Mouse (Mus musculus): Measurements from ENCODE around the gene Gm42420.
A peak's percentile ranks its signal among the peaks of the same experiment; 100 is the strongest.

Gm42420 gene

DNA sequence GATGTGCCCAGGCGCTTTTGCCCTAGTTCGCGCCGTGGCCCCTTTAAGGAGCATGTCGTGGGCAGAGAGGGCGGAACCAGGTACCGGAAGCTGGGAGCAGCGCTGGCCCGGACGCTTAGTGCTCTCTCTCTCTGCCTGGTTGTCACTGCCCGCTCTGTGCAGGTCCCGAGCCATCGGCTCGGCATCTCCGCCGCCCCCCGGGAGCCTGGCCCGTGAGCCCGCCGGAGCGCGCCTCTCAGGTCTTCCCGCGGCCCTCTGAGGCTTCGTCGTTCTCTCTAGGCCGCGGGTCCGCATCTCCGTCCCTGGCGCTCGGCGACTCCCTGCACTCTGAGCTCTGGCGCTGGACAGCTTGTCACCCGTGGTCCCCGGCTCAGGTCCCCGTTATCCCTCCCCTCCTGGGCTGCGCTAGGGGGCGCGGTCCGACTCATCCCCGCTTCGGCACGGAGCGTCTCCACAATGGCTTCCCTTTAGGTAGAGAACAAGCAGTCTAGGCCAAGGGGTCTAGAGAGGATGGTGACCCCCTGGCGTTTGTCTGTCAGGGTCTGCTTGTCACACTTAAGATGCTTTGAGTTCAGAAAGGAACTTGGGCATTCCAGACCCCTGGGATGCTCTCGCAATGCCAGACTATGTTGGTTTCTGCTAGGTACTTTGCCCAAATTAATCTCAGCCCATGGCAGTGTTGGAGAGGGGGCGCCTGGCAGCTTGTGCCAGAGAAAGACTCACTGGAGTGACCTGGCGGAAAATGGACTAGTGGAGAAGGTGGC is 11.6 kb upstream of the Gm42420 start, which contains the start of gene Adck2:
Gene Adck2 (plus strand): TSS at position 83 of the 764 bp plus-strand sequence.
- DNase-seq (ENCODE audit: low read depth, low spot score): peak; percentile 80

- DNase-seq (ENCODE audit: low read depth, low spot score): no peak
Measured at GRCm38 (mm10) chr6:39574555-39574869, 11.0 kb upstream of the Gm42420 start.

DNA sequence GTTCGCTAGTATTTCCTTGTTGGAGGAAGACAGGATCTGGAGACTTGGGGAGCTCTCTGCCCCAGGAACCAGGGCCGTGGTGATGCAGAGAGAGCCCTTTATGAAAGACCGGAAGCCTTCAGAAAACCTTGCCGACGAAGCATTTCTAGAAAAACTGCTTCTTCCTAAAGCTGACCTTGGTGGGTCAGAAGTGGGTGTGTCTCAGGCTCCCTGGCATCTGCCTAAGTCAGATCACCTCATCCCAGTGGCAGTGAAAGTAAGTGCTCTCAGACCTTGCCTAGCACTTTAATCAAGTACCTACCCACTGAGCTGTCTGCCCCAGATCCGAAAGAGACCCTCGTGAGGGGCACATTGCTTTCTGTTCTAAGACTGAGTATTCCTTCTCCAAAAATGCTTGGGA is 10.6 kb upstream of the Gm42420 start:
- no peak for DNase-seq (ENCODE audit: low read depth, low spot score)

GRCm38 (mm10) chr6:39579552-39579951 is 6.0 kb upstream of the Gm42420 start:
- DNase-seq (ENCODE audit: low read depth, low spot score): peak; percentile 29

DNA sequence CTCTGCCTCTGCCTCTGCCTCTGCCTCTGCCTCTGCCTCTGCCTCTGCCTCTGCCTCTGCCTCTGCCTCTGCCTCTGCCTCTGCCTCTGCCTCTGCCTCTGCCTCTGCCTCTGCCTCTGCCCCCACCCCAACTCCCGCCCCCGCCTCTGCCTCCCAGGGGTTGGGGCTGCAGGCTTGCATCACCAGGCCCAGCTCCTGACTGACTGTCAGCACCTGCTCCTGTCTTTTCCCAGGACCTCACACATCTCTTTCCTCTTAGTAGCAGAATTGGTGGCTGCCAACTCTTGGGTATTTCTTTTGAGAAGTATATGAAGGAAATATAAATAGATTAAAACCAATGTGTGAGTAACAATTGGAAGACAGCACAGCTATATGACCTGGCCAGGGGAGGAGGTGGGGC is 5.0 kb upstream of the Gm42420 start:
- no peak for DNase-seq (ENCODE audit: low read depth, low spot score)

DNA sequence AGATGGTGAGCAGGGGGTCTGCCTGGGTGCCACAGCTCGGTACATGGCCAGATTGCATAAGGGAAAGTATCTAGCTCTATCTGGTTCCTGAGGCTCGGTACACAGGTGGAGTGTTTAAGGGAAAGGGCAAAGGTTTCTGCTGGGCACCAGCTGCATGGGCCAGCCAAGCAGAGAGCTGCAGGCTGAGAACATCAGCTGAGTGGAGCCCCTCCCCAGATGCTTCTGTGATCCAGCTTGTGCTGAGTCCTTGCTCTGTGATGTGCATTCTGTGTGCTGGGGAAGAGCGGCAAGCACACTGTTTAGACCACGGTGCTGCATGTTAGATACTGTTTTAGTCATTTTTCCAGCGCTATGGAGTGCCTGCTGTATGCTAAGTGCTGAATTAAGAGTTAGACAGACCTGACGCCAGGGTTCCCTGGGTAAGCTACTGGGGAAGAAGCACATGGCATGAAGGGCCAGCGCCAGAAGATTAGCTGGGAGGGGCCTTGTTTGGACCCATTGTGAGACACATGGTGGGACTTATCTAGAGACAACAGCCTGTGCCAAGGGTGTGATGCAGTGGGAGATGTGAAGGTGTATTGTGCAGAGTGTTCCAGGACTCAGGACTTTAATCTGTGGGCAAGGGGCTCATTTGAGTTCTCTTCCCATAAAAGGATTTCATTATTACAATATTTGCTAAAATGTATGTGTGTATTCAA is 4.3 kb upstream of the Gm42420 start:
- DNase-seq (ENCODE audit: low read depth, low spot score): no peak

- no peak for DNase-seq (ENCODE audit: low read depth, low spot score)
Measured at GRCm38 (mm10) chr6:39591481-39591880, 5.9 kb downstream of the Gm42420 start.

DNA sequence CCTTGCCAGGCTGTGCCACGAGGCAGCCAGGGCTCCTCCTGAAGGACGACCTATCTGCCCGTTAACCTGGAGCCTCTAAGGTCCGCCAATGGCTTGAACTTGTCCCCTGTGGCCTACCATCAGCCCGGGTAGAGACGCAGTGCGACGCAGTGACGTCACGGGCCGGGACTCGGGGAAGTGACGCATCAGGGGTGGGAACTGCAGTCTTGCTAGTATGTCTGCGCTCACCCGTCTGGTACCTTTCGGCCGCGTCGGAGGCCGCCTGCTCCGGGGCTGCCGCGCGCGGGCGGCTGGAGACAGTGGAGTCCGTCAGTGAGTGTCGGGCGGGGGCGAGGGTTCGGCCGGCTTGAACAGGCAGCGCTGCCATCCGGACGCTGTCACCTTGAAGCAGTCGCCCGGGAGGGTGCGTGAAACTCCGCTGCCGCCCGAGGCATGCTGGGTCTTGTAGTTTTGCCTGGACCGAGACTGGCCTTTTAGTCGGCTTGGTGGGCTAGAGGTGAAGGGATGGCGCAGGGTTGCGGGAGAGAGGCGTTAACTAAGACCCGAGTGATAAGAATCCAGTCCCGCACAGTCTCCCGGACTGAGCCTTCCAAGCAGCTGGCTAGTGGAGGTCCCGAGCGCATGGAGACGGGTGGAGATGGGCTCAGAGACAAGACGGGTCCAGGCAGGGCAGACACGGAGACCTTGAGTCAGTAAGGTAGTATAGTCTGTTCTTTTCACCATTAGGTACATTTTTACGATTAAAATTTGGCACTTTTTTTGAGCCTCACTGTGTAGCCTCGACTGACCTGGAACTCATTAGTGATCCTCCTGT is 7.1 kb downstream of the Gm42420 start, which contains the start of gene Ndufb2:
Gene Ndufb2 (plus strand): TSS at position 174 of the 814 bp plus-strand sequence.
- DNase-seq (ENCODE audit: low read depth, low spot score): peak; percentile 97

DNA sequence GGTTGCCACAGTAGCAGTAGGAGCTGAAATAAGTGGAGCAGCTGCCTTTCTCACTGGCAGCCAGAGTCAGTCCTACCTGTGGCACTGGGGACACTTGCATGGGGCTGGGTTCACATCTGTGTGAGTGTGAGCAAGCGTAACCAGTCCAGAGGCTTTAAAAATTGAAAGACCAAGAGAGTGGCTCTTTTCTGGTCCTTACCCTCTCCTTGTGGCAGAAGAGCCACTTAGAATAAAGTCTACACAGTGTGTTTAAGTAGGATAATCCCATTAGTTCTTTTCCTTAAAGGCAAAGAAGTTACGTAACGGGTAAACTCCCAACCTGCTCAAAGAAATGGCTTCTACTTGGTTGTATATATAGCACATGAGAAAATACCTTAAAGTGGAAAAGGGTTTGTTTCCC is 15.3 kb downstream of the Gm42420 start:
- DNase-seq (ENCODE audit: low read depth, low spot score): no peak

- no peak for DNase-seq (ENCODE audit: low read depth, low spot score)
Measured at GRCm38 (mm10) chr6:39601828-39602227, 16.3 kb downstream of the Gm42420 start.

GRCm38 (mm10) chr6:39604565-39604964 is 19.0 kb downstream of the Gm42420 start:
- DNase-seq (ENCODE audit: low read depth, low spot score): no peak

- no peak for DNase-seq (ENCODE audit: low read depth, low spot score)
Measured at GRCm38 (mm10) chr6:39606056-39606455, 20.5 kb downstream of the Gm42420 start.

DNA sequence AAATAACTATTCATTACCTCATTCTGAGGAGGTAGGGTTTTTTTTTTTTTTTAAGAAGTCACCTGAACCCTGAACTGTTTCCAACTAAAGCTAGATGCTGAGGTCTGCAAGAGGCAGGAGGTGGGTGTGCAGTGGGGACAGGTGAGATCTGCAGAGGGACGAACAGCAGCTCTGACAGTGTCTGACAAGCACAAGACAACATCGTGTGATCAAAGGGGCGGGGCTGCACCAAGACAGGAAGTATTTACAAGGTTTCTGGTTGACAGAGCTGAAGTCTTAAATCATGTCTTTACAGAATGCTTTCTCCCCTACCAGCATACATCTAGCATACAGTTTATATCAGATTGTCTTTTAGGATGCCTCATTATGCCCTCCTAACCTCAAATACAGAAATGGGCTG is 21.3 kb downstream of the Gm42420 start:
- DNase-seq (ENCODE audit: low read depth, low spot score): no peak

GRCm38 (mm10) chr6:39607365-39607764 is 21.8 kb downstream of the Gm42420 start:
- no peak for DNase-seq (ENCODE audit: low read depth, low spot score)

DNA sequence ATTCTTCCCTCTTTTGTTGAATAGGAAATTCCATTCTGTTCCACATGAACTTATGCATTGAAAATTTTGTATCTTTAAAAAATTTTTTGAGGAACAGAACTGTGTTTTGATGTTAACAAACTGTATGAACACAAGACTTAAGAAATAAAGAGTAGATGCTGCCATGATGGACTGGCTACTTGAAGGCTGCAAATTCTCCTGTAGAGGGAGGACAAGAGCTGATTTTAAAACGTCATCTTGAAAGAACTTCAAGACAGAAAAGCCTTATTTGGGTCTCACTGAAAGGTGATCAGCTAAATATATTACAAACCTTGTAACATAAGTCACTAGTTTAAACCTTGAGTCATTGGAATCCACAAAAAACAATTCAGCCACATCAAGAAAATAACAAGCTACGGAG is 24.7 kb downstream of the Gm42420 start:
- DNase-seq (ENCODE audit: low read depth, low spot score): no peak

GRCm38 (mm10) chr6:39611296-39611695 is 25.7 kb downstream of the Gm42420 start:
- no peak for DNase-seq (ENCODE audit: low read depth, low spot score)

All from telencephalon, adult 2 months (tissue).